Mouse (Mus musculus) olfactory bulb, adult 2 months (tissue): ENCODE results near the gene Aanat.

Source experiments
- CTCF ChIP-seq: fragments of 200-500 bp; IDR thresholded peaks from 2 replicates; pipeline ENCODE4 v1.5.1; 2012; ENCODE audit warnings: low read depth, mild to moderate bottlenecking, low read length, moderate library complexity; ENCODE audit not compliant: insufficient read depth
- POLR2A ChIP-seq: fragments of 200-500 bp; IDR thresholded peaks from 2 replicates; pipeline ENCODE4 v1.6.1; 2012; ENCODE audit warnings: mild to moderate bottlenecking, low read depth, low read length, moderate library complexity; ENCODE audit not compliant: insufficient read depth

DNA sequence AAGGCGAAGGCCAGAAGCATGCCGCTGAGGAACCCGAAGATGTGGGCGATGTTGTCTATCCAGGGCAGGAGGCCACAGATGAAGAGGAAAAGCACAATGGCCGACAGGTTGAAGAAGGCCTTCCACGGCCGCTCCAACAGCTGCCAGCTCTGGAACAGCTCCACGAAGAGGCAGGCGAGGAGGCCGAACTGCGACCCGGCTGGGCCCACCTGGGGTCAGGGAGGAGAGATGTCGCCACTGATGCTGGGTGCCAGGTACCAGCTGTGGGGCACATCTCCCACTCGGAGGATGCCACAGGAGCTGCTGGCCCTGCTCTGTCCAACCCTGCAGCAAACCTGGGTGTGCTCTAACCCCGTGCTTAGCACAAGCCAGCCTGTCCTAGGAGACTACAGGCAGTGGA is 13.0 kb downstream of the Aanat start:
- TF ChIP-seq CTCF: no peak
- TF ChIP-seq POLR2A: no peak
